Mouse (Mus musculus) right cerebral cortex, postnatal 10 days (tissue): ENCODE measurements around the gene Sun1.
A peak's percentile ranks its signal among the peaks of the same experiment; 100 is the strongest.

Experiments used
- DNase-seq, 2 experiments: peaks; one replicate each; pipeline ENCODE4 v3.0.0; 2021; ENCODE audit warnings: low spot score in 2 of 2

Gene Sun1

GRCm38 (mm10) chr5:139208183-139208582 is 7.7 kb downstream of the Sun1 start:
- no peak for DNase-seq

DNA sequence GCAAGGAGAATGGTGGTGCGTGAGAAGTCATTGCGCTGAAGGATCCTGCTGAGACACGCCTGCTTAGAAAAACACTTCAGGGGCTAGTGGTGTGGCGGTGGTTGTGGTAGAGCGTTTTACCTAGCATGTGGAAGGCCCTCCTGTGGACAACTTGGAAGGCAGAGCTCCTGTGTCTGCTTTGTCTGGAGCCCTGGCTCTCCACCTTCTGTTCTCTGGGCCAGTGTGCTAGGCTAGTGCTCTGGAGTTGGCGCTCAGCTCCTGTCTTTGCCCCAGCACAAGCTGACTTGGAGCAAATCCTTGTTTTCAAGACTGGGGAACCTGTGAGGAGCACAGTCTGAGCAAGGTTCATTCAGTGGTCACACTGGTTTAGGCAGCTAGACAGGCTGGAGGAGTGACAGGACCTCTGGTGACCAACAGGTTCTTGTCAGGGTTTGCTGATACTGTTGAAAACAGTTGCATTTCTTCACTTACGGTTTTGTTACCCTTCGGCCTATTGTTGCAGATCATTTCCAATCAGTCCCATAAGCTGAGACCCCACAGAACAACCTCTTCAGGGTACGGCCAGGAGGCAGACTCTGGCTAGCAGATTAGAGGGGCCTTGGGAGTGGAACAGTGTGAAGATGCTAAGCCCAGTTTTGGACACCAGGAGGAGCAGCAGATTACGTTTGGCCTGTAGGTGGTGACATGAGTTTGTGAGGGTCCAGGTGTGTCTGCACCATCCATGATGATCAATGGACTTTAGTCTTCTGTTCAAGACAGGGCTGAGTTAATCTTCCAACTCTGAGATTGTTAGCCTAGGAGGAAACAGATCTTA is 8.6 kb downstream of the Sun1 start:
- no peak for DNase-seq

DNA sequence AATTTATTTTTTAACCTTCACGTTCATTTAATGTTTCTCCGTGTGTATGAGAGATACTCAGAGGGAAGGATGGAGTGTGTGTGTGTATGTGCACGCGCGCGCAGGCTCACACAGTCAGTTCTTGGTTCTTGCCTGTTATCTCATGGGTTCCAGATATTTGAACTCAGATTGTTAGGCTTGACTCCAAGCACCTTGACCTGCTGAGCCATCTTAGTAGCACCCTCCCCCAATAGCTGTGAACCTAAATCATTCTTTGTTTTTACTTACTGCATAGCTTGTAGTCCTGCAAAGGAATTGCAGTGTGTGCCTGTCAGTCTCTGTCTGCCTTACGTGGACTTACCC is 9.2 kb downstream of the Sun1 start:
- no peak for DNase-seq

GRCm38 (mm10) chr5:139211737-139212385 is 11.4 kb downstream of the Sun1 start:
- no peak for DNase-seq

DNA sequence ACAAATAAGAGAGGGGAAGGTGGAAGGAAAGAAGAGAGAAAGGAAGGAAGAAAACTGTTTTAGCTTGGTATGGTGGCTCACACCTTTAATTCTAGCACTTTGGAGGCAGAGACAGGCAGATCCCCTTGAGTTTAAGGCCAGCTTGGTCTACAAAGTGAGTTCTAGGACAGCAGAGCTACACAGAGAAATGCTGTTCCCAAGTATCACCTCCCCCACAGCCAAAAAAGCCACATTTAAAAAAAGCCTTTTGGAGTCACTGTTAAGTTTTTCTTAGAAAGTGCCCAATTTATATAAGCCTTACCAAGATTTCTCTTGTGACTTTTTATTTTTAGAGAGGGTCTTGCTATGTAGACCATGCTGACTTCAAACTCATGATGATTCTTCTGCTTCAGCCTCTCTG is 13.9 kb downstream of the Sun1 start:
- no peak for DNase-seq

- DNase-seq: no peak
These were observed 14.7 kb downstream of the Sun1 start for GRCm38 (mm10) chr5:139215184-139215583.

GRCm38 (mm10) chr5:139216121-139216520 is 15.7 kb downstream of the Sun1 start:
- DNase-seq: no peak

- no peak for DNase-seq
These were observed 16.3 kb downstream of the Sun1 start for GRCm38 (mm10) chr5:139216774-139217173.

- DNase-seq: no peak
These were observed 19.6 kb downstream of the Sun1 start for GRCm38 (mm10) chr5:139220006-139220515.

DNA sequence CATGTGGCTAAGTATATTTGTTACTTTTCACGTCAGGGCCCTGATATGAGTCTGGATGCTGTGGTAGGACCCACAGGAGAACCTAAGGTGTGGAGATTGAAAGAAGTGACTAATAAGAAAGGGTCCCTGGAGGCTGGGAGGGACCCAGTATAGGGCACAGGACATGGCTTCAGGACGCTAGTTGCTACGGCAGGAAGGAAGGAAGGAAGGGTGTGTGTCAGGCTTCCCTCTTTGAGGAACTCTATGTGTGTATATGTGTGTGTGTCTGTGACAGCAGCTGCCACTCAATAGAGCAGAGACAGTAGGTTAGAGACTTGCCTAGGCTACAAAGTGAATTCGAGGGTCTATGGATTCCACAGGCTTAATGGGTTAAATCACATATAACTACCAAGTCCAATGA is 20.2 kb downstream of the Sun1 start:
- DNase-seq: no peak

- no peak for DNase-seq
These were observed 22.9 kb downstream of the Sun1 start for GRCm38 (mm10) chr5:139223331-139223730.

- DNase-seq: no peak
These were observed 26.8 kb downstream of the Sun1 start for GRCm38 (mm10) chr5:139227236-139227635.

- DNase-seq: no peak
These were observed 27.2 kb downstream of the Sun1 start for GRCm38 (mm10) chr5:139227645-139228044.

- no peak for DNase-seq
These were observed 27.9 kb downstream of the Sun1 start for GRCm38 (mm10) chr5:139228318-139228717.

GRCm38 (mm10) chr5:139229716-139230115 is 29.3 kb downstream of the Sun1 start:
- DNase-seq: no peak

DNA sequence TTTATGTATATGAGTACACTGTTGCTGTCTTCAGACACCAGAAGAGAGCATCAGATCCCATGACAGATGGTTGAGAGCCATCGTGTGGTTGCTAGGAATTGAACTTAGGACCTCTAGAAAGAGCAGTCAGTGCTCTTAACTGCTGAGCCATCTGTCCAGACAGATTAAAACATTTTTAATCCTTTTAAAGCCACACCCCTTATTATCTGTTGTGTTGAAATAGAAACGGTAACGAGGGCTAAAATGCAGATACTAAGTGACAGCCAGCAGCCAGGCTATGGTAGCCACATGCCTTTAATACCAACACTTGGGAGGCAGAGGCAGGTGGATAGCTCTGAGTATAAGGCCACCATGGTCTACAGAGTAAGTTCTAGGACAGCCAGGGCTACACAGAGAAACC is 31.6 kb downstream of the Sun1 start:
- no peak for DNase-seq

- no peak for DNase-seq
These were observed 34.0 kb downstream of the Sun1 start for GRCm38 (mm10) chr5:139234423-139234822.

DNA sequence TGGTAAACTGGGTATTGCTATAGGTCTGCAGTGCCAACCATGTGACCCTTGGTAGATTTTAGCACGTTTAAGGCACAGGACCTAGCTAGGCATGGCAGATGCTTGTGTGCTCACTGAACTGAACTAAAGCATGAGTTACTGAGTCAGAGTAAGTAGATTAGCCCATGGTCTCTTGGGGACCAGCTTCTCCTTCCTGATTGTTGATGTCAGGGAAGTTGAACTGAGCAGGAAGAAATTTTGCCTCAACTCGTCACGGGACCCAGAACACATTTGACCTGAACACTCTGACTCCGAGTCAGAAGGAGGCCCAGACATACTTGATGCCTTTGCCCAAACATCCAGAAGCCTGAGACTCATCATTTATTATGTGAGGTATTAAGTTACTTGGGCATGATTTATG is 37.0 kb downstream of the Sun1 start:
- no peak for DNase-seq

- no peak for DNase-seq
These were observed 40.8 kb downstream of the Sun1 start for GRCm38 (mm10) chr5:139241022-139241761.

DNA sequence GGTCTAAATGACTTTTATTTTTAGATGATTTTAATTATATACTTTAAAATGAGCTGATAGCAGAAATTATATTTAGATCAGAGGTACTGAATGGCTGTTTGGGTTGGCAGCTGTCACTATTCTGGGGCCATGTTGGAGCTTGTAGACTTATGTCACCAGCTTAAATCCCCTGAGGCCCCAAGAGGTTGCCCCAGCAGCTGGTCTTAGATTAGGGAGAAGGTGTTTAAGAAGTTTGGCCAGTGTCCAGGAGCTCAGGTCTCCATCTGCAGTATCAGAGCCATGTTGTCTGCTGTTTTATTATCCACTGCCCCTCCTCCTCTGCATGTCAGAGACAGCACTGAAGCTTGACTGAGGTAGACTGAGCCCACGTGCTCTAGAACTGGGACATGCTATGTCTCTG is 42.9 kb downstream of the Sun1 start:
- no peak for DNase-seq

DNA sequence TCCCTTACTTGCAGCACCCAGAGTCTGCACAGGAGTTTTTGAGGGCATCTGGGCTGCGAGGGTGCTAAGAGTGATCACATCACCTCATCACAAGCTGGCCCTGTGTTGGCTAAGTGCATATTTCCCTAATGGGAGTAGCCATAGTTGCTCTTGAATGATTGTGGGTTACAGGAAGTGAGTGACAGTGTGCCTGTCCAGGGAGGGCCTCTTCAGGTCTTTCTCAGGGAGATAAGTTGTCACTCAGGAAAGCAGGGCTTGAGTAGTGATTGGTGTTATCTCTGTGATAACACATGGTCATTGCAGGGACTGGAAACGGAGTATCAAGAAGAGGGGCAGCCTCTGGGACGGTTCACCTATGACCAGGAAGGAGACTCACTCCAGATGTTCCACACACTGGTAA is 47.3 kb downstream of the Sun1 start:
- DNase-seq: no peak

DNA sequence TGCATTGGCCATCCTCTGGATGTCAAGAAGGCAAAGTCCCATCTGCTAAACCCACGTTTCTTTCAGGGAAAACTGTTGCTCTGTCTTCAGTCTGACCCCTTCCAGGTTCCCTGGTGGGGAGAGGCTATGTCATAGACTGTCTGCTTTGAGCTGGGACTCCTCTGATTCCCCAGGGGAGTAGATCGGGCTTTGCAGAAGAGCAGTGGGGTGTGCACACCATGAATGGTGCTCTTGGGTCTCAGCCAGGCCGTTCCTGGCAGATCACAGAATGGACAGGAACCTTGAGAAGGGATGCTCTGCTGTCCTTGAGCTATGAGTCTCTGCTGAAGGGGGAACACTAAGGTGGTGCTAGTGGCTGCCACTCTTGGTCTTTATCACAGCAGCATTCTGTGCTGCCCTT is 48.4 kb downstream of the Sun1 start:
- DNase-seq: peak in 1 of 2 experiments; percentile 31

- no peak for DNase-seq
These were observed 50.8 kb downstream of the Sun1 start for GRCm38 (mm10) chr5:139251279-139251678.
